Mouse (Mus musculus) CD4-positive, CD25-positive, alpha-beta regulatory T cell, adult 4 months (primary cell): Measurements from ENCODE around the gene C9. TPM values are rescaled to one million over a fixed set of nuclear protein-coding genes. Genes with fewer than 3 reads are reported as not detected.
A peak's percentile ranks its signal among the peaks of the same experiment; 100 is the strongest.

Experiments used
- ATAC-seq: one replicate; pipeline ENCODE4 v1.8.0; 2017
- polyA plus RNA-seq, 2 experiments: library from polyadenylated mRNA; unstranded; fragments of 100-300 nt; shearing (Covaris generic); gene quantifications; one replicate each; pipeline ENCODE4 v1.2.1; 2017

Gene C9
- not detected for polyA plus RNA-seq

GRCm38 (mm10) chr15:6445135-6445534, at the start of gene C9:
C9 (plus strand) TSS chr15:6445327.
- no peak for ATAC-seq

- ATAC-seq: no peak
Measured at GRCm38 (mm10) chr15:6398211-6398610, 46.9 kb upstream of the C9 start.

- no peak for ATAC-seq
Measured at GRCm38 (mm10) chr15:6398881-6399280, 46.2 kb upstream of the C9 start.

- ATAC-seq: no peak
Measured at GRCm38 (mm10) chr15:6400115-6400514, 45.0 kb upstream of the C9 start.

- ATAC-seq: no peak
Measured at GRCm38 (mm10) chr15:6402433-6402832, 42.7 kb upstream of the C9 start.

GRCm38 (mm10) chr15:6404172-6404571, 41.0 kb upstream of the C9 start:
- ATAC-seq: no peak

GRCm38 (mm10) chr15:6406771-6407170, 38.4 kb upstream of the C9 start:
- no peak for ATAC-seq

- no peak for ATAC-seq
Measured at GRCm38 (mm10) chr15:6409031-6409430, 36.1 kb upstream of the C9 start.

GRCm38 (mm10) chr15:6410161-6410560, 35.0 kb upstream of the C9 start:
- no peak for ATAC-seq

GRCm38 (mm10) chr15:6411334-6411733, 33.8 kb upstream of the C9 start:
- no peak for ATAC-seq

- no peak for ATAC-seq
Measured at GRCm38 (mm10) chr15:6415317-6415716, 29.8 kb upstream of the C9 start.

GRCm38 (mm10) chr15:6431777-6432176, 13.3 kb upstream of the C9 start:
- no peak for ATAC-seq

- ATAC-seq: no peak
Measured at GRCm38 (mm10) chr15:6432411-6432810, 12.7 kb upstream of the C9 start.

- ATAC-seq: no peak
Measured at GRCm38 (mm10) chr15:6435281-6435680, 9.8 kb upstream of the C9 start.

GRCm38 (mm10) chr15:6435773-6436172, 9.4 kb upstream of the C9 start:
- ATAC-seq: no peak

- no peak for ATAC-seq
Measured at GRCm38 (mm10) chr15:6438685-6439084, 6.4 kb upstream of the C9 start.

GRCm38 (mm10) chr15:6444452-6444851, 675 bp upstream of the C9 start:
- ATAC-seq: no peak

GRCm38 (mm10) chr15:6446181-6446580, 1.1 kb downstream of the C9 start:
- ATAC-seq: no peak

- ATAC-seq: no peak
Measured at GRCm38 (mm10) chr15:6448892-6449291, 3.8 kb downstream of the C9 start.

- no peak for ATAC-seq
Measured at GRCm38 (mm10) chr15:6454461-6454860, 9.3 kb downstream of the C9 start.

- ATAC-seq: no peak
Measured at GRCm38 (mm10) chr15:6461381-6461780, 16.3 kb downstream of the C9 start.

GRCm38 (mm10) chr15:6463361-6463923, 18.3 kb downstream of the C9 start:
- no peak for ATAC-seq

- ATAC-seq: no peak
Measured at GRCm38 (mm10) chr15:6466995-6467394, 21.9 kb downstream of the C9 start.

GRCm38 (mm10) chr15:6468845-6469244, 23.7 kb downstream of the C9 start:
- peak; percentile 41 for ATAC-seq

- no peak for ATAC-seq
Measured at GRCm38 (mm10) chr15:6469384-6469783, 24.3 kb downstream of the C9 start.
